Mouse (Mus musculus): ENCODE data around the gene Avpr2.

The Avpr2 gene

GRCm38 (mm10) chrX:73916945-73917344, 25.0 kb downstream of the Avpr2 start:
- no peak for DNase-seq (ENCODE audit: low spot score)

GRCm38 (mm10) chrX:73918631-73919030, 26.7 kb downstream of the Avpr2 start:
- DNase-seq (ENCODE audit: low spot score): no peak

GRCm38 (mm10) chrX:73921285-73921822, 29.5 kb downstream of the Avpr2 start:
- no peak for DNase-seq (ENCODE audit: low spot score)

GRCm38 (mm10) chrX:73921823-73922549, 30.1 kb downstream of the Avpr2 start, which contains the start of the genes Arhgap4 and Naa10:
TSS of gene Arhgap4 (minus strand) at chrX:73921870.
TSS of gene Naa10 (minus strand) at chrX:73921944.
- peak; percentile 42 for DNase-seq (ENCODE audit: low spot score)

- no peak for DNase-seq (ENCODE audit: low spot score)
These were observed 30.6 kb downstream of the Avpr2 start for GRCm38 (mm10) chrX:73922550-73922882.

GRCm38 (mm10) chrX:73930402-73931062, 38.6 kb downstream of the Avpr2 start, which contains the start of gene Renbp:
TSS of gene Renbp (minus strand) at chrX:73930850.
- DNase-seq (ENCODE audit: low spot score): no peak

GRCm38 (mm10) chrX:73931871-73932270, 40.0 kb downstream of the Avpr2 start:
- DNase-seq (ENCODE audit: low spot score): no peak

- no peak for DNase-seq (ENCODE audit: low spot score)
These were observed 50.0 kb downstream of the Avpr2 start for GRCm38 (mm10) chrX:73941860-73942259.

- DNase-seq (ENCODE audit: low spot score): no peak
These were observed 50.4 kb downstream of the Avpr2 start for GRCm38 (mm10) chrX:73942294-73942693.
